Mouse (Mus musculus): ENCODE data around the gene Snrpd2.

DNA sequence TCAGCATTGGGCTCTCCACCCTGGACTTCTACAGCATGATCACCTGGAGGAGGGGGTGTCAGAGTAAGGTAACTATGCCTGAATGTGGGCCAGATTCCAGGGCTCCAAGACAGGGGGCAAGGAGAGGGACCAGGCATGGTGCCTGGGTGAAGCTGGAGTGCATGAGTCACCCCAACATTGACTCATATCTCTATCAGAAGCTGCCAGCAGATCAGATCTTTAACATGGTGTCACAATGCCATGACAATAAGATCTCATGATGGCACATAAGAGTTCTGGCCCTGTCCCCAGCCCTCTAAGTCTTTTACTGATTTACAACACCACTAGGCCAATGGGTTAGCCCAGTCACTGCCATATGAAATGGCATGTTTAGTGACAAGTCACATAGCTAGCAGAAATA lies 45.8 kb upstream of the Snrpd2 start:
- TF ChIP-seq CTCF (IDR thresholded peaks at IDR 0.05; ENCODE audit: low read depth) (no peak), EP300 (IDR thresholded peaks at IDR 0.05; ENCODE audit: low read depth) (no peak)

All from liver, embryonic 14.5 days (tissue).